Mouse (Mus musculus) c-Kit-negative CD71-positive TER-119-positive erythroid progenitor cells, embryonic 14.5 days (primary cell): ENCODE measurements around the gene Leng9.
"Not testable (repeated sequence)": the region's sequence is repeated elsewhere in the genome, so short reads cannot be mapped to it uniquely, and the experiment has no call there.

Experiments used
- DNase-seq: peaks from one replicate; pipeline ENCODE4 v3.0.0-alpha.2; 2013; ENCODE audit warnings: low read depth, low spot score

Leng9 gene

DNA sequence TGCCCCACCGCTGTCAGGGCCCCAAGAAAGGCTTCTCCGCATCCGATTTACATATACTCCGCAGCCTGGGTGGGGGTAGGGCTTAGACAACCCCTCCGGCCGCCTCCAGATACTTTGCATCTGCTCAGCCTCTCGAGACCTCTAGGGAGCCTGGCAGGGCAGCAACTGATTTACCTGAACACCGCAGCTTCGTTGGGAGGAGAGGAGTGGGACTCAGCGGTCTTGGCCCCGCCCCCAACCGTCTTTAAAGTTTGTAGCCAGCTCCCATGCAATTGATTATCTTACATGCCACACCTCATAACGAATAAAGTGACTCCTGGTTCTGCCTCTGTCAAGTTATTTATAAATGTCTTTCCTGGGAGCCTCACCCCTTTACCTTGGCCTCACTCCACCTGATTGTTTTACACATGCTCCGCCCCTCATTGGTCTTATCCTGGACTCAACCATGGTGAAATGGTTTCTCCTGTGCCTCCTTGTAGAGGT lies at the start of gene Leng9:
Leng9 (minus strand) TSS at position 316 of the 483 bp plus-strand sequence.
- DNase-seq, result no peak

DNA sequence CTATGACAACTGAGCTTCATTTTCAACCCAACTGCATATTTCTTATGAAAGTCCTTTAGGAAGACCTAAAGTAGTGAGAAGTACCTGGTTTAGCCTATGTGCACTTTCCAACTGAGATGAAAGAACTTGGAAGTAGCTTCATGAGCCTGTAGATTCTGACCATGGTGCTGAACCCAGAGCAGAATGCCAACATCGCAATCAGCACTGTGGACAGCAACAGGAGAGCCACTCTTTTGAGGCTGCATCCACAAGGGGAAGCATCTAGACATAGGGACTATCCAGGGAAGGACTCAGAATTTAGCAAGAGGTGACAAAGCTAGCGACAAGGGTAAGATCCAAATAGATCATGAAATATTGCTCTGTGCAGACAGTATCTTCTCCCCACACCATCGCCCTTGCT lies 28.3 kb upstream of the Leng9 start:
- DNase-seq, result no peak

DNA sequence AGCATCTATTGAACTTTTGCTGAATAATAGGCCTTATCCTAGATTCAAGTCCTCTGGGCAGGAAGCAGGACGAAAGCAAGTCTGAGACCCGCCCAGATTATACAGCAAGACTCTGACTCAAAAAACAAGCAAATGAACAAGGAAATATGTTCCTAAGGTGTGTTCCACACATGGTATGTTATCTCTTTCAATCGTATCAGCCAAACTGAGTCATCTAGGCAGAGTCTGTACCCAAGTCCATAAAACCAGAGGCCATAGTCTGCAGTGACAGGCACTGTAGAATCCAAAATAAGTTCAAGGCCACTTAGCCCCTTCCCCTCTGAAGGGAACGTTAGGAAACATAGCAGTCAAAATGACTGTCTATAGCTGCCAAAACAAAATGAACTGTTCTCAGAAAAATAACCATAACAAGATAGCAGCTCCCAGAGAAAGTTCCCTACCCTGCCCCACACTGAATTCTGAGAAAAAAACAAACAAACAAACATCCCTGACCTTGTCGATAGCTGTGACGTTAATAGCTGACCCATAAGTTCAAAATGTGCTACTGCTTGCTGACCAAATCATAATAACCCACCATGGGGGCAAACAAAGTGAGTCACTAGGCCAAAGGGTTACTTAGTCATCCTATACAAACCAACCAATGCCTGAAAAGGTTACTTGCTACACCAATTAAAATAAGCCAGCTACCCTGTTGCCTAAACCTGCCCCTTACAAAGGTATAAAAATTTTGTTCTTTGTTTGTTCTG lies 20.2 kb upstream of the Leng9 start:
- no peak for DNase-seq

DNA sequence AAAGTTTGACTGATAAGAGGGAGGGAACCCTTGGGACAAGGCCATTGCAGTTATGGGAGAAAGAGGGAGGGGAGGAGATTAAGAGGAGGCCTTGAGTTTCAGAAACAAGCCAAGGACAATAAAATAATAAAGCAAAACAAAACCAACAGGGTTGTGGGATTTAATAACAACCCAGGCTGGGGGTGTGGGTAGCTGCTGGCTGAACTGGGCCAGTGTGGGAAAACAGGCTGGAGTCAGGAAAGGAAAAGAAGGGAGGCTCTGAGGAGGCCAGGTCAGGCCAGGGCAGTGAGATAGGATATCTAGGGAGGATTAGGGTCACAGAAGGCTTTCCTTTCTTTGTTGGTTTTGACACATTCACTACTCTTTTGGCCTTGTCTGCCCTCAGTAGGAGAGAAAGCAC lies 16.9 kb upstream of the Leng9 start:
- no peak for DNase-seq

DNA sequence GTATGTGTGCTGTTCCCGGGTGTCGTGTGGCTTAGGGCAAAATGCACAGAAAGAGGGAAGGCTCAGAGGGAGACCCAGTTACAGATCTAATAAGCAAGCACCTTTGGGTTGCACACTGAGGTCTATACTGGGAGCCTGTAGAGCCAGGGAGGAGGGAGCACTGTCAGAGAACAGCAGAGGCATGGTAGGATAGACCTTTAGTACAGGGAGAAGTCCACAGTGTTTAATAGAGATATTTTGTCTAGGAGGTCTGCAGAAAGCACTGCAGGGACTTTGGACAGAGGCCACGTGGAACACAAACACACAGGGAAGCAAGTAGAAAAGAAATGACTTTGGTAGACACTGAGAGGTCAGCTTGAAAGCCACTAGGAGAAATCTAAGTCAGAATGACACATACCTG lies 15.1 kb upstream of the Leng9 start:
- DNase-seq, result no peak

DNA sequence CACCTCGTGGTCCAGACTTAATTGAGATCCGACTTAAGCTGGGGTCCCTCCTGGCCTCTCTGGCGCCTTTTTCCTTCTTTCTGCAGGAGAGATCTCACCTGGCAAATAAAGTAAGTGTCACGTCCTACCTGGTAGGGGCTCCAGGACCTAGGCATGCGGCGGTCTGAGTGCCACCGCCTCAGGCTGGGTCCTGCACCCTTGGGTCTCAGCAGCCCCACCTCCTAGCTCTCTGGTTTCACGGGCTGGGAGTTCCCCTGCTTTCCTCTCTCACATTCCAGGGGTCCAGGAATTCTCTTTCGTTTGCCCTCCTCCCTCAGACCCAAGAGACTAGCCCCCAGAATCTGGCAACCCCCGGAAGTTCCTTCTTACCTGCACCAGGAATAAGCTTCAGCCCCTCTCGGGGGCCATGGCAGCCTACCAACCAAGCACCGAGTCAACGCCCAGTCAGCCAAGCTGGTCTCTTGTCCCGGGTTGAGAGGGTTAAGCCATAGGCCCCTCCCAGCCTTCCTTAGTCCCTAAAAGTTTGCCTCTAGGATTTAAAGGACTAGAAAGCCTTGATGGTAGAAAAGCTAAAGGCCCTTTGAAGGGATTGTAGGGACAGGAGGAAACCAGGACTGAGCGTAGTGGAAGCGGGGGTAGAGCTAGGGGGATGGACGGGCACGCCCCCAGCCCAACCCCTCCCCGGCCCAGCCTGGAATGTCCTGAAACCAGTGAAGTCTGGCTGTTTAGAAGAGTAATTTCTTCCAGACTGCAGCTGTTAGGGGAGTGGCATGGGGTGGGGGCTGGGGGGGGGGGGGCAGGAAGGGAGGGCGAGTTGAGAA lies 14.1 kb upstream of the Leng9 start, which contains the start of gene Cdc42ep5:
Cdc42ep5 (minus strand) TSS at position 771 of the 821 bp plus-strand sequence.
- DNase-seq, result no peak

DNA sequence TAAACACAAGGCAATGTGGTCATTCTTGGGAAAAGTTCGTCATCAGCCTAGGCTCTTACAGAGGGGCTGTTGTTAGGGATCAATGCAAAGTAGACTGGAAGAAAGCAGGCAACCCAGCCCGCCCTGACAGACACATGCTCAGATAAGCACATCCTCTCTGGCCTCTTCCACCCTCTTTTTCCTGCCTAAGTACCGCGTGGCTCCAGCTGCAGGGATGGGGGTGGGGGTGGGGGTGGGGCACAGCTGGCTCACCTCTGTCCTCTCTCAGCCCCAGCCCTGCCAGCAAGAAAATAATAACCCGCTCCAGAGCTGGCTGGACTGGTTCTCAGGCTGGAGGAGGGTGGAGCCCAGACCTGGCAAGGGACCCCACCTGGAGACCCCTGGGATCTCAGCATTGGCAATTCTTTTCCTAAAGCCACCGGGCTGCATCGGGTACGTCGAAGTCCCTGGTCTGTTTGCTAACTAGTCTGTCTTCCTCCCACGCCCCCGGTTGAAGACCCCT lies 13.4 kb upstream of the Leng9 start:
- no peak for DNase-seq

DNA sequence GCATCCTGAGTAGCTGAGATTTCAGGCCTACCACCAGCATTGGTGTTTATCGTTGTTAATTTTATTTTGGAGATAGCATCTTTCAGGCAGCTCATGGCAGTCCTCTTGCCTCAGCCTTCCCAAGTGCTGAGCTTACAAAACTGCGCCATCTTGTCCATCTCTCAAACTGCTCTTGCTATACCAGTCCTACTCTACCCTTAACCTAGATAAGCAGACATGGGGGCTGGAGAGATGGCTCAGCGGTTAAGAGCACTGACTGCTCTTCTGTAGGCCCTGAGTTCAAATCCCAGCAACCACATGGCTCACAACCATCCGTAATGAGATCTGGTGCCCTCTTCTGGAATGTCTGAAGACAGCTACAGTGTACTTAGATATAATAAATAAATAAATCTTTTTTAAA lies 11.4 kb upstream of the Leng9 start:
- not testable (repeated sequence) for DNase-seq

DNA sequence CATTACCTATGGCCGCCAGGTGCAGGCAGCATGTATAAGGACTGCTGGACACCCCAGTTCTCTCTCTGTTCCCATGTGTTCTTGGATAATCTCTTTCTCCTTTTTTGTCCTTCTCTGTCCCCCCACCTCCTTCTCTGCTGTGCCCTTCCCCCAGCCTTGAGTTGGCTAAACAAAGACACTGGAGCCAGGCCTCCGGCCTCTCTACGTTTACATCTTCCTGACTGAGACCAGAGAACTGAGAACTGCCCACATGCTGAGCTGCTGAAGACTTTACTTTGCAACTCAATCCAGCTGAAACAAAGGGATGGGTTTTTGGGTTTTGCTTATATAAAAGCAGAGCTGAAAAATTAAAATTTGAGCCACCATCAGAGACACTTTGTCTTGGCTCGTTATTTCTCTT lies 4.8 kb upstream of the Leng9 start:
- DNase-seq, result no peak

DNA sequence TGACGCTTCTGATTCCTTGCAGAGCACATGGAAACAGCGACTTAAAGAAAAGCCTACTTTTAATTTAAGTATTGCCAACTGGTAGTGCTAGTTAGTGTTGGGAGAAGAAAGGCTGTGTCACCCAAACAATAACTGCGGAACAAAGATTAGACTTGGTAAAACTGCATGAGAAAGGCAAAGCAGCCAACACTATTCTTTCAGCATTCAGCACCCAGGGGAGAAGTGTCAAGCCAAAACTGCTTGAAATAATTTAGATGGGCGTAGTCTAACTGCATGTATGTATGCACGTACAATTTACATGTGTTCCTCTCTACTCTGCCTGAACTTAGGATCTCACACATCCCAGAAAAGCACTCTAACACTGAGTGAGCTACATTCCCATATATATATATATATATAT lies 4.2 kb upstream of the Leng9 start:
- no peak for DNase-seq

DNA sequence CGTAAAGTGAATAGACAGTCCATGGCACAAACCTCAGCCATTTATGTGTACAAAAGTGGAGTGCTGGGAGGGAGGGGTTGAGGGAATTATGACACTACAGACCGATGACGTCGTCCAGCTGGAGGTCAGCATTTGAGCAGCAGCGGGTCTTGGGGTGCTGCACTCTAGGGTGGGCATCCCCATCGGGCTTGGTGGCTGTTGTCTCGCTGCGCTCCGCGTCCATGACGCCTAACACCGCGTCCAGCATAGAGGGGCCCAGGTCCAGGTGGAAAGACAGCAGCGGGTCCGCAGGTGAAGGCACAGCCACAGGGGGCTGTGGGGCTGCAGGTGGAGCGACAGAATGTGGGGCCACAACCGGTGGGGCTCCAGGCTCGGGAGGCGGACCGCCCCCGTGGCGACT lies 1.1 kb upstream of the Leng9 start:
- no peak for DNase-seq

DNA sequence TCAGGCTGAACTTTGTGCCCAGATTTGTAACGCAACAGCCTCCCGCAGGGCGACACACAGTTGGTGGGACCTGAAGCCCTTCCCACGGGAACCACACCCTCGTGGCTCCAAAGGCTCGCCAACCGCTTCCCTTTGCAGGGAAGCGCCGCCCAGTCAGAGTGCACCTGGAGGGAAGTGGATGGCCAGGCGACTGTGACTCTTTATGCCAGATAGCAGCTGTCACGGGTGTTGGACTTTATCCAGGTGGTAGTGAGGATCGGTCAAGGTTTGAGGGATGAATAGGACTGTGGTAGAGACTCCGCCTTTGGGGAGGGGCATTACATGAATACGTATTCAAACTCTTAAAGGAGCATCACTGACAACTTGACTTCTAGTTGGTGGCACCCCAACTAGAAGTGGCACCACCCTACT lies 642 bp upstream of the Leng9 start:
- no peak for DNase-seq

DNA sequence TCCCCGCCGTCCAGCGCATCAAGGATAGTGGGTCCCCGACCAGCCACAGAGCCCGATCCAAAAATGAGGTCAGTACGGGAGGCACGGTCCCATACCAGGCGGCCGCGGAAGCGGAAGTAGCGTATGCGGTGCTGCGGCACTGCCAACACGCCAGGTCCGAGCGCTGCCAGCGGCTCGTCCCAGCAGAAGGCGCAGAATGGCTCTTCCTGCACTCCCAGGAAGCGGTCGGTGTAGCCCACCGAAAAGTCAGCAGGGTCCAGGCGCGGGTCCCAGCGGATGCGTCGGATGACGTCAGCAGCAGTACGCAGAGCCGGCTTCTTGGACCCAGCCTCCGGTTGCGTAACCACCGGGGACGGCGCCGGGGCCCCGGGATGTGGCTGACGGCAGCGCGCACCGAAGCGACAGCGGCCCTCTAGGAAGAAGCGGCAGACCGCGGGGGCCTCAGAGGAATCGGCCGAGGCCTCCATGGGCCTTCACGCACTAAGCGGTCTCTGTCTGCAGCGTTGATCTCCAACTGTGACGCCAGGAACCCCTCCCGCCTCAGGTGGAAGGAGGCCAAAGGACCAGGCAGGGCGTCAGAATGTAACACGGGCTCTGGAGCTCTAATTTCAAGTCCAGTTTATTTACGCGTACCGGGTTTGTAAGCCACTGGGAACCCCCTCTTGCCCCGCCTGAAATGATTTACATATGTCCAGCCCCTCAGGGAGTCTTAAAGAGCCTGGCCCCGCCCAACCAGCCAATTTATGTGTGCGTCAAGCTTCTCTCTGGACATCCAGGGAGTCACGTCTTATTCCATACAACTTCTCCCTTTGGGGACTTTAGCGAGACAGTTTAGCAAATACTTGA lies 742 bp downstream of the Leng9 start:
- DNase-seq, result peak; percentile 57

DNA sequence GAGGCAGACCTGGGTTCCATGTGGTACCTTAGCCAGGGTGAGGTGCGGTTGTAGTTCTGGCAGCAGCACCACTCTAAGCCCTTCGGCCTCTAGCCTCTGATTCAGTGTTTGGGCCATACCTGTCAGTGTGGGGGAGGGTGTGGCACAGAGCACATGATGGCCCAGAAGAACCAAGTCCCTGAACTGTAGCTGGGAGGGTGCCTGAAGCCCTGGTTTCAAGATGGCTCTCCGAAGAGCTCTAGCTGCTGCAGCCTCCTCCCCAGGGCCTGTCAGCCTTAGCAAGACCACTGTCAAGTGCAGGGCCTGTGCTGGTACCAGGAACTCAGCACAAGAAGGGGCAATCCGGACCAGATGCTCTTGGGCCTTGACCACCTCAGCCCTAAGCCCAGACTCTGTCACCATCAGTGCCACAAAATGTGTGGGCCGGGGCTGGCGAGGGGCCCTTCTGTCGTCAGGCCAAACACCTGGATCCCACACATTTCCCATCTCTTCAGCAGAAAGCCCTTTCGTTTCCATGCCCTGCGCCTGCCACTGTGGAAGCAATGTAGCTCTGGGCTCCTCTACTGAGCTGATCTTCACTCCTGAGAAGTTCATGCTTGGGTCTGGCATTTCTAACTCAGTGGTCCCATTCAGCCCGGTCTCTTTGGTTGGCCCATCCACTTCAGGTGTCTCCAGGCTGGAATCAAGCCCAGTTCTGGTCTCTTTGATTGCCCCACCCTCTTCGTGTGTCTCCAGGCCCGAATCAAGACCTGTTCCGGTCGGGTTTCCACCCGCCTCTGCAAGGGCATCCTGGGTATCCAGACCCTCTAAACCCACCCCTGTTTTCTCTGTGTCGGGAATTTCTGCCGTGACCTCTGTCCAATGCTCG lies 1.6 kb downstream of the Leng9 start:
- no peak for DNase-seq

DNA sequence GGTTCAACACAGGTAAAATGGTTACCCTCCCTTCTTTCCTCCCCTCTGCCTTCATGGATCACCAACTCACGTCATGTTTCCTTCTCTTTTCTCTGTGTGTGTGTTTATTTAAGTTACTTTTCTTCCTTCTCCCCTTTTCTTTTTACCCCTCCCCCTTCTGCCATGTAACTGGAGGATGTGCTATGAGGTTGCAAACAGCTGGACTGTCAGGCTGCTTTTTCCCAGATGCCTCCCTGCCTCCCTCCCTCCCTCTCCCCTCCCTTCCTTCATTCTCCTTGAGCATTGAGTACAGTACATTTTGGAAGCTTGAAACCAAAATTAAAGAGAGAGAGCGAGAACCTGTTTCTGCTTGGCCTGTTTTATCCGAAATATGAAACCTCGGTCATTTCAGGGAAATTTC lies 2.3 kb downstream of the Leng9 start:
- DNase-seq, result no peak

DNA sequence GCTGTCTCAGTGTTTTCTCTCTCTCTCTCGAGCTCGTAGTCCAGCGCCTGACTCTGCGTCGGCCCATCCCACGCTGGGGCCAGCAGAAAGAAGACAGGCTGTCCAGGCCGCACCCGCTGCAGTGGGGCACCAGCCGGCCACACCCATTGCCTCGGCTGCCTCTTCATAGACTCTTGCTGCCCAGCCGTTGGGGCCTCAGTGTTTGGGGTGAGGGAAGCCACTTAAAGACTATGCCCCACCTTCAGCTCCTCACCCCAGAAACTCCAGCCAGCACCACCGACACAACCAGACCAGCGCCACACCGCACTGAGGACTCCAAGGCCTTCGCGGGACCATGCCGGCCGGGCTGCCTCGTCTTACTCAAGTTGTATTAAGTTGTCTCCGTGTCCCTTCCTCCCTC lies 2.8 kb downstream of the Leng9 start:
- no peak for DNase-seq

DNA sequence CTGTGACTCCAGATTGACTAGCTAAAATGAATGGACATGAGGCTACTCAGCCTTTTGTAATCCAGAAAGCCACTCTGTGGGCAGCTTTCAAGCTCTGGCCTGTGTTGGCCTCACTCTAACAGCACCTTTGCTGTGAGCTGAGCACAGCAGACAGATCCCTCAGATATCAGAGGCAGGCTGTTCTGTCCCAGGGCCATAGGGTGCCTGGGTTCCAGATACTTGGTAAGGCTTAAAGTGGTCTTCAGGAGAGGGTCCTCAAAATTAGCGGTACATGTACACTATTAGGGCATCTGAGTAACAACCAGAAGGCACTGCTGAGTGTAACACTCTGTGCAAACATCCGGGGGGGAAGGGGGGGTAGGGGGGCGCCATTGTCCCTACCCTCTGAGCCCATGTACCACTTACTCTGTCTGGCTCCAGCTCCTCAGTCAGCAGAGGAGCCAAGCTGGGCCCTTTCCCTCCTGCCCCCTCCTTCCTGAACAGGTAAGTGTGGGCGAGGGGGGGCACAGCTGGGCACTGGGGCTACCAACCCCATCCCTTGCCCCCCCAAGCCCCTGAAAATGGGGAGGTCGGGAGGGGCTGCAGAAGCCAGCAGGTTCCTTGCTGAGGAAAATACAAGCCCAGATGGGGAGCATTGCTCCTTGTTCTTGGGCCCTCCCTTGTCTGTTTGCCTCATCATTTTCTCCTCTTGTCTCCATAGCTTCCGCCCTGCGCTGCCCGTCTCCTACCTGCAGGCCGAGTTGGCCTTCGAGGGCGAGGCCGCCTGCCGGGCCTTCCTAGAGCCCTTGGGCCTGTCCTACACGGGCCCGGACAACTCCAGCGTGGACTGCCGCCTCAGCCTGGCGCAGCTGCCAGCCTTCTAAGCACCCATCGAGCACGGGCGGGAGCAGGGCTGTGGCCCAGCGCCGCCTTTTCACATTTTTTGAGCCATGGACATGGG lies 3.7 kb downstream of the Leng9 start:
- no peak for DNase-seq

DNA sequence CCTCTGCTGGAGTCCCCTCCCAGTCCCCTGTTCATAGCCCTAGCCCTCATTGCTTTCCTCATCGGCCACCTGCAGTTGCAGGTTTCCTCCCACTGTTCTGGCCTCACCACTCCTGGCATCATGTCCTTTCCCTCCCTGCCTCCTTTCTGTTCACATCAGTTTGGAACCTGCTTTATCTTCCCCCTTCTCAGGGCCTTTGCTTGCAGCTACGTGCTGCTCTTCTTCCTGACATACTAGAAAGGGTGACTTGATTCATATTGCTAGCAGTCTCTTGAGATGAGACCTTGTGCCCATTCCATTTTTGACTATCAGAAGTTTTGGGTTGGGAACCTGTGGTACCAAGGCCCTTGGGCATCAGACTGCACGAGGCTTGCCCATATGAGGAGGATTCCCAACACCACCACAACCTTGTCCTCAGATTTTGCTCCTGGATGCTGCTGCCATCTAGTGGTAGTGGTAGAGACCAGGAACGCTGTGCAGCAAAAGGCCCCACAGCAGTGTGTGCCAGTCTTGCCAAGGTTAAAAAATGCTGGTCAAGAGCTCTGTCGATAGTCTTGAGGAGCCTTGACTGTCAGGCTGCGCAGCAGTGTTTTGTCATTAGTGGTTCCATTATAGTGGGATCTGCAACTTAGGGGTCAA lies 4.5 kb downstream of the Leng9 start:
- DNase-seq, result peak; percentile 29
